In the genomic region with DNA sequence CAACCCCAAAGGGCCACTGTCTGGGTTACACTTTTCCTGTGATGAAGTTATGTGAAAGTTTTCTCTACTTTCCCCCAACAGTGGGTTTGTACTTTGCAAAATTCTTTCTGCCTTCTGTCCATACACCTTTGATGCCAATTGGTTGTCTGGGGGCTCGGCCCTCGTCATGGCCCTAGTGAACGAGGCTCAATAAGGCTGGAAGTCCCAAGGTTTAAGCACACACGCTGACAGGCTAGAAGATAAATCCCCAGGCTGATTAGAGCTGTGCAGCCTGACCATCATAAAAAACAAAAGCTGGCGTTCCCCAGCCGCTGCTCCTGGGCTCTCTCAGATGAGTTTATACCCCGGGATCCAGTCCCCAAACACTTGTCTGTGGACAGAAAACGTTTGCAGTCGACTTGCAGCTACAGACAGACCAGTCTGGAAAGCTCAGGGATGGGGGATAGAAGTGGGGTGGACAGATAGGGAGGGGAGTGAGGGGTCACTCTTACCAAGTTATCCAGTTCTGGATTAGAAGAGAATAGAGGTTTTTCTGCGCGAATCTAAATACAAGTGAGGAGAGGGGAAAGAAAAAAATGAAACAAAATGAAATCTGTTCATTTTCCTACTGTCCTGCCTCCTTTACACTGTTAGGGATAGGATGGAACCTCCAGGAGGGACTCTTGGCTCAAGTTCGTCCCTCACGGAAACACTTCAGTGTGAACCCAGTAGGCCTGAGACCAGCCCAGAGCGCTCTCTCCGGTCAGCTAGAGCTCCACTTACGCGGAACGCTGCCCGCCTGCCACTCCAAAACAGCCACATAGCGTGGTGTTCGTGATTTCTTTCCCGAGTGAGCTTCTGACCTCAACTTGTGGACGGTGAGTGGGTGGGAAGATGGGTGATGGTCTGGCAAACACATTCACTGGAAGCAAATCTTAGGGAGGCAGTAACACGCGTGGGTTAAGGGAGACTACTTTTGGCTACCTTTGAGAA, we compare ENCODE assay signal across 9 mouse cellular contexts. TPM values are rescaled to one million over a fixed set of nuclear protein-coding genes. Genes with fewer than 3 reads are reported as not detected.
DNase-seq lines count a peak whose midpoint lies in the region; ATAC-seq and TF ChIP-seq lines count a peak whose summit lies in the region.
"Had no signal": no experiment of that assay in that cellular context is flagged by ENCODE, and none has a peak within 500 bp of the region (broad histone marks: within the 10 kb centered on the region; RNA-seq: fewer than 3 reads in every experiment).

No protein-coding gene starts in this region.

- TF ChIP-seq POLR2A in limb, embryonic 14.5 days (IDR thresholded peaks at IDR 0.05; ENCODE audit: borderline replicate concordance, extremely low read depth, insufficient read depth, insufficient read length), result no peak

- no peaks in the 10 kb centered on the region for H3K27me3 ChIP-seq in heart, embryonic 15.5 days
- peaks cover 89% of the 10 kb centered on the region for H3K27me3 ChIP-seq in limb, embryonic 14.5 days (ENCODE audit: control insufficient read depth, insufficient read depth, low read length)
- H3K27me3 ChIP-seq in neural tube, embryonic 14.5 days (ENCODE audit: control insufficient read depth, insufficient read depth, low read length), result no peaks in the 10 kb centered on the region
- H3K27me3 ChIP-seq: CH12.LX had no signal

- peaks cover 27% of the 10 kb centered on the region for H3K4me1 ChIP-seq in heart, embryonic 15.5 days (replicated peaks)
- no peaks in the 10 kb centered on the region; the same call in 1 of the 2 replicates for H3K4me1 ChIP-seq in limb, embryonic 14.5 days (ENCODE audit: control insufficient read depth, insufficient read depth, low read length)
- H3K4me1 ChIP-seq in neural tube, embryonic 14.5 days (ENCODE audit: control insufficient read depth, insufficient read depth, low read length), result peaks cover 30% of the 10 kb centered on the region

- H3K4me3 ChIP-seq in heart, embryonic 15.5 days, result peak overlapping the region; percentile 70
- H3K4me3 ChIP-seq in limb, embryonic 14.5 days (replicated peaks; ENCODE audit: low read length), result peak overlapping the region; percentile 32
- H3K4me3 ChIP-seq in neural tube, embryonic 14.5 days (ENCODE audit: low read depth, low read length), result peak overlapping the region; percentile 75

- peak overlapping the region; percentile 81 for H3K4me2 ChIP-seq in heart, embryonic 15.5 days
- H3K4me2 ChIP-seq in limb, embryonic 14.5 days (replicated peaks; ENCODE audit: low read depth, low read length, severe bottlenecking), result peak overlapping the region; percentile 95; the same call in 1 of the 2 replicates
- H3K4me2 ChIP-seq in neural tube, embryonic 14.5 days (ENCODE audit: low read depth, low read length), result peak overlapping the region; percentile 96

- H3K36me3 ChIP-seq in heart, embryonic 15.5 days, result no peaks in the 10 kb centered on the region
- H3K36me3 ChIP-seq in limb, embryonic 14.5 days (ENCODE audit: control insufficient read depth, insufficient read depth, low read length), result no peaks in the 10 kb centered on the region
- peaks cover 12% of the 10 kb centered on the region; the same call in 1 of the 2 replicates for H3K36me3 ChIP-seq in neural tube, embryonic 14.5 days (ENCODE audit: control insufficient read depth, insufficient read depth, low read length)

- peak overlapping the region; percentile 96 for H3K9ac ChIP-seq in heart, embryonic 15.5 days
- no peak overlapping the region for H3K9ac ChIP-seq in limb, embryonic 14.5 days (ENCODE audit: low read depth, low read length, severe bottlenecking)
- H3K9ac ChIP-seq in neural tube, embryonic 14.5 days (replicated peaks; ENCODE audit: low read depth, low read length), result peak overlapping the region; percentile 99

- ATAC-seq in heart, embryonic 15.5 days (replicated peaks; ENCODE audit: insufficient number of reproducible peaks, insufficient read depth, low FRiP score, low read depth), result no peak
- ATAC-seq in limb, embryonic 14.5 days (ENCODE audit: low FRiP score, low read depth), result no peak
- peak; percentile 28; the same call in 1 of the 2 replicates for ATAC-seq in neural tube, embryonic 14.5 days (ENCODE audit: low read depth)
- ATAC-seq in megakaryocyte-erythroid progenitor cell, adult 5-6 weeks (replicated peaks; ENCODE audit: low FRiP score, low TSS enrichment, poor library complexity, severe bottlenecking), result no peak

- peak overlapping the region; percentile 86 for H3K27ac ChIP-seq in heart, embryonic 15.5 days
- no peak overlapping the region for H3K27ac ChIP-seq in limb, embryonic 14.5 days (replicated peaks; ENCODE audit: low read depth, low read length)
- H3K27ac ChIP-seq in neural tube, embryonic 14.5 days (ENCODE audit: low read depth, low read length), result peak overlapping the region; percentile 100

- WGBS in heart, embryonic 15.5 days, result 12% methylated on average over 25 of the region's 25 CpGs
- WGBS in limb, embryonic 14.5 days, result 12% methylated on average over 25 of the region's 25 CpGs
- 8% methylated on average over 25 of the region's 25 CpGs for WGBS in neural tube, embryonic 14.5 days

- DNase-seq in gastrocnemius, postnatal 10 days, result peak; percentile 23
- DNase-seq in gastrocnemius, postnatal 25 days, result no peak
- DNase-seq in cerebellum, postnatal 25 days, result peak; percentile 73 to 80
- DNase-seq in limb, embryonic 14.5 days (ENCODE audit: low spot score), result no peak
- no peak for DNase-seq in left cerebral cortex, postnatal 14 days (ENCODE audit: low spot score in 2 of 2)

- no peaks in the 10 kb centered on the region for H3K9me3 ChIP-seq in heart, embryonic 15.5 days (replicated peaks)
- no peaks in the 10 kb centered on the region for H3K9me3 ChIP-seq in limb, embryonic 14.5 days (ENCODE audit: control insufficient read depth, low read length)
- H3K9me3 ChIP-seq in neural tube, embryonic 14.5 days (ENCODE audit: control insufficient read depth, low read length), result no peaks in the 10 kb centered on the region

- intact Hi-C loops in left cerebral cortex, postnatal 14 days (cut with DNase I), result loop anchor here (10.0 kb wide), 1 partner anchor 1739 kb away; no protein-coding TSS in a partner anchor

RNA-seq across cellular contexts. Expression of a gene that starts 5.4 kb away (rescaled TPM):
- 1 to 10 TPM; 6.0 to 7.1 TPM for total RNA-seq in gastrocnemius, postnatal 10 days (2021)
- total RNA-seq in gastrocnemius, postnatal 25 days (2021), result 1 to 10 TPM; 2.7 to 4.0 TPM
- polyA plus RNA-seq in heart, embryonic 15.5 days (2015; fragmentation: Nextera tagmentation; extraction: Ambion mirVana), result 51.8 and 67.7 TPM in 2 replicates
- polyA plus RNA-seq in limb, embryonic 14.5 days (2012; rRNA removed), result 12.1 and 16.2 TPM in 2 replicates
- polyA plus RNA-seq in limb, embryonic 14.5 days (2014; fragmentation: Nextera tagmentation; extraction: Ambion mirVana), result 13.6 and 15.9 TPM in 2 replicates
- polyA plus RNA-seq in neural tube, embryonic 14.5 days (2014; fragmentation: Nextera tagmentation; extraction: Ambion mirVana), result 170 and 186 TPM in 2 replicates
- 1 to 10 TPM; 3.6 to 4.5 TPM for total RNA-seq in left cerebral cortex, postnatal 14 days (2021)
- 14.5 and 20.7 TPM in 2 replicates for total RNA-seq in megakaryocyte-erythroid progenitor cell, adult 5-6 weeks (2014; fragmentation: Nextera tagmentation)
- total RNA-seq in megakaryocyte-erythroid progenitor cell, adult 5-6 weeks (2017), result 19.9 and 45.5 TPM in 2 replicates

Comparison
In these comparisons a context has a peak if more than half of its experiments do, and no peak if none do; other contexts are left out.
1. DNase-seq: peak in gastrocnemius, postnatal 10 days (single experiment) and cerebellum, postnatal 25 days (2 of 2); none in gastrocnemius, postnatal 25 days (single experiment), limb, embryonic 14.5 days (single experiment) and left cerebral cortex, postnatal 14 days (0 of 2).
2. Peak in every context shown above with its lines, with median percentiles within 50 percentile points of each other: H3K4me2 ChIP-seq and H3K4me3 ChIP-seq.